Mouse (Mus musculus) neural tube, postnatal 0 days (tissue): ENCODE results near the gene Anxa8. TPM values are rescaled to one million over a fixed set of nuclear protein-coding genes. Genes with fewer than 3 reads are reported as not detected.

Source experiments
- polyA plus RNA-seq: library from polyadenylated mRNA; unstranded; fragments of >200 nt; fragmentation: Nextera tagmentation; extraction: Ambion mirVana; gene quantifications from 2 replicates; pipeline ENCODE4 v1.2.1, GENCODE M21; 2015

The Anxa8 gene
- 0.83 and 1.3 TPM in 2 replicates for polyA plus RNA-seq

DNA sequence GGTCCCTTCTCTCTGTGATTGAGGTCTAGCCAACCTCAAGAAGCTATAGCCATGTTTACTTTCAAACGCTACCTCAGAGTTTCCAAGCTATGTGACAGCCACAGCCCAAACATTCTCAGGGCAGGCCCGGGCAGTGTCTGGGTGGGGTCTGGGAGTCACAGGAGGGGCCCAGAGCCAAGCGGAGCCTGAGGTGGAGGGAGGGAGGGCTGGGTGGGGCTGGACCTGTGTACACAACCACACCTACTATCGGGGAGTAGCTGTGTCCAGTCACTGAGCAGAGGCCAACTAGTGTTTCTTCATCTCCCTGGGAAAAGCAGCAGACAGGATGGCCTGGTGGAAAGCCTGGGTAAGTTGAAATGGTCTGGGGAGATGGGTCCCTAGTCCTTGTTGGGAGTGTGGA, at the start of gene Anxa8:
Gene Anxa8 (plus strand): TSS at position 251 of the 400 bp plus-strand sequence.

GRCm38 (mm10) chr14:34052516-34052915, 33.3 kb upstream of the Anxa8 start, which contains the start of gene Antxrl:
Antxrl (plus strand) TSS chr14:34052707.

GRCm38 (mm10) chr14:34102601-34103000, 16.8 kb downstream of the Anxa8 start, which contains the start of gene A630023A22Rik:
A630023A22Rik (minus strand) TSS chr14:34102754.

Other genes with a start within 250 kb of the Anxa8 start
- 14.3 and 17.7 TPM in 2 replicates for gene Gdf10, start 162.4 kb upstream of the Anxa8 start, polyA plus RNA-seq
- 0.09 TPM in 1 of 2 replicates, not detected in the other for gene Gdf2, start 144.9 kb upstream of the Anxa8 start, polyA plus RNA-seq
- 0.05 TPM in 1 of 2 replicates, not detected in the other for gene Rbp3, start 132.0 kb upstream of the Anxa8 start, polyA plus RNA-seq
- gene Zfp488, start 107.2 kb upstream of the Anxa8 start, polyA plus RNA-seq = 2.2 and 2.3 TPM in 2 replicates
- gene Gm30083, start 70.8 kb upstream of the Anxa8 start, polyA plus RNA-seq = not detected in 2 replicates
- not detected in 2 replicates for gene Gm5460, start 69.2 kb upstream of the Anxa8 start, polyA plus RNA-seq
- gene Antxrl, start 33.3 kb upstream of the Anxa8 start, polyA plus RNA-seq = not detected in 2 replicates
- 0.37 TPM in 1 of 2 replicates, not detected in the other for gene A630023A22Rik, start 16.8 kb downstream of the Anxa8 start, polyA plus RNA-seq
- gene Npy4r, start 66.5 kb downstream of the Anxa8 start, polyA plus RNA-seq = 0.06 and 0.18 TPM in 2 replicates
- 3.6 and 4.3 TPM in 2 replicates for gene Gprin2, start 115.7 kb downstream of the Anxa8 start, polyA plus RNA-seq
- gene Syt15, start 133.6 kb downstream of the Anxa8 start, polyA plus RNA-seq = 0.88 and 1.6 TPM in 2 replicates
- gene Shld2, start 224.5 kb downstream of the Anxa8 start, polyA plus RNA-seq = 8.8 and 9.0 TPM in 2 replicates
- 193 and 194 TPM in 2 replicates for gene Glud1, start 224.7 kb downstream of the Anxa8 start, polyA plus RNA-seq